Mouse (Mus musculus): ENCODE measurements at regions not wholly inside any gene's neighbourhood (a gene's known extent, or its start where the extent isn't known, plus 50 kb on each side); places are given as distances from the start of the nearest gene placed in this dataset.
"Not testable (repeated sequence)": the region's sequence is repeated elsewhere in the genome, so short reads cannot be mapped to it uniquely, and the experiment has no call there.

DNA sequence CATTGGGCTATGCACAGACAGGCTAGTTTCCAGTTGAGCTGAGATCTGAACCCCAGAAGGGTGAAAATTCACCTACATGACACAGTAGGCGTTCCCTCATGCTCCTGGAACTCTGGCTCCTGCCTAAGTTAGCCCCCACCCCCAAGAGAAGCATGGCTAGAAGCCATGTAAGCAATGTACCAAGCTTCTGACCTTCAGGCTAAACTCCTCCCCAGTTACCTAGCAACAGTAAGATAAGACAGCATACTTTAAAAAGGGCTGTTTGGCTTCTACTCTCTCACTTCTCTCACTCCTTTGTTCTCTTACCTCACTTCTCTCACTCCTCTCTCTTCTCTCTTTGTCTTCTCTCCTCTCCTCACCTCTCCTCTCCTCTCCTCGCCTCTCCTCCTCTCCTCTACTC is 629.7 kb upstream of the Prmt6 start:
- H3K4me3 ChIP-seq (ENCODE audit: low read length); H3K4me2 ChIP-seq (replicated peaks; ENCODE audit: low read depth, low read length); H3K9me3 ChIP-seq (ENCODE audit: low read length); H3K27ac ChIP-seq (ENCODE audit: low read length); H3K4me1 ChIP-seq (ENCODE audit: insufficient read depth, low read length); H3K36me3 ChIP-seq (ENCODE audit: insufficient read depth, low read length); H3K27me3 ChIP-seq (ENCODE audit: insufficient read depth, low read length); ATAC-seq (ENCODE audit: low FRiP score, low TSS enrichment); H3K9ac ChIP-seq (replicated peaks; ENCODE audit: low read length): not testable (repeated sequence)
- WGBS, result 44% methylated on average over 2 of the region's 2 CpGs

GRCm38 (mm10) chr3:110865989-110866388 is 615.2 kb upstream of the Prmt6 start:
- Histone ChIP-seq H3K27me3 (ENCODE audit: insufficient read depth, low read length) (no peaks in the 10 kb centered on the region), H3K9me3 (ENCODE audit: low read length) (no peaks in the 10 kb centered on the region), H3K27ac (ENCODE audit: low read length) (no peak overlapping the region), H3K4me1 (ENCODE audit: insufficient read depth, low read length) (no peaks in the 10 kb centered on the region), H3K36me3 (ENCODE audit: insufficient read depth, low read length) (no peaks in the 10 kb centered on the region), H3K4me2 (replicated peaks; ENCODE audit: low read depth, low read length) (no peak overlapping the region), H3K4me3 (ENCODE audit: low read length) (no peak overlapping the region), H3K9ac (replicated peaks; ENCODE audit: low read length) (no peak overlapping the region)
- ATAC-seq (ENCODE audit: low FRiP score, low TSS enrichment), result no peak
- WGBS, result 64% methylated on average over 1 of the region's 1 CpGs

DNA sequence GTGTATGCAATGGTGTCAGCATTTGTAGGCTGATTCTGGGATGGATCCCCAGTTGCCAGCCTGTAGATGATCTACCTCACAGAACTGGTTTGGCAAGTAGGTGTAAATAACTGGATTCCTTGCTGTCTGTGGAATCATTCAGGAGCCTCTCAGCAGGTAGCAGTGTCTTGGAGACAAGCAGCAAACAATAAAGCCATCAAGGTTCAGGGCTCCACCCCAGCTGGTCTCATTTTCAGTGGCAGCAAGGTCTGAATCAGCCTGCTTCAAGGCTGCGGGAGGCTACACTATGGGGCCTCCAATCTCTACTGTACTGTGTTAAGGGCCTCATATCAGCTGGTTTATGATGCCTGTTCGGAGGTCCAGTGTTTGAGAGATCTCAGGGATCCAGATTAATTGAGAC is 596.4 kb upstream of the Prmt6 start:
- H3K27ac ChIP-seq (ENCODE audit: low read length), result no peak overlapping the region
- H3K9ac ChIP-seq (replicated peaks; ENCODE audit: low read length), result no peak overlapping the region
- H3K4me2 ChIP-seq (replicated peaks; ENCODE audit: low read depth, low read length), result no peak overlapping the region
- no peak overlapping the region for H3K4me3 ChIP-seq (ENCODE audit: low read length)
- no peaks in the 10 kb centered on the region for H3K9me3 ChIP-seq (ENCODE audit: low read length)
- 80% methylated on average over 2 of the region's 2 CpGs for WGBS
- H3K27me3 ChIP-seq (ENCODE audit: insufficient read depth, low read length), result no peaks in the 10 kb centered on the region
- no peak for ATAC-seq (ENCODE audit: low FRiP score, low TSS enrichment)
- H3K4me1 ChIP-seq (ENCODE audit: insufficient read depth, low read length), result no peaks in the 10 kb centered on the region
- no peaks in the 10 kb centered on the region for H3K36me3 ChIP-seq (ENCODE audit: insufficient read depth, low read length)

GRCm38 (mm10) chr3:110820709-110821401 is 570.1 kb upstream of the Prmt6 start:
- Histone ChIP-seq H3K27ac (ENCODE audit: low read length) (no peak overlapping the region), H3K9me3 (ENCODE audit: low read length) (no peaks in the 10 kb centered on the region), H3K4me3 (ENCODE audit: low read length) (no peak overlapping the region), H3K27me3 (ENCODE audit: insufficient read depth, low read length) (no peaks in the 10 kb centered on the region), H3K4me1 (ENCODE audit: insufficient read depth, low read length) (no peaks in the 10 kb centered on the region), H3K9ac (replicated peaks; ENCODE audit: low read length) (no peak overlapping the region), H3K36me3 (ENCODE audit: insufficient read depth, low read length) (no peaks in the 10 kb centered on the region), H3K4me2 (replicated peaks; ENCODE audit: low read depth, low read length) (no peak overlapping the region)
- no peak for ATAC-seq (ENCODE audit: low FRiP score, low TSS enrichment)
- 75% methylated on average over 3 of the region's 3 CpGs for whole genome bisulfite sequencing

- Histone ChIP-seq H3K9me3 (ENCODE audit: low read length) (no peaks in the 10 kb centered on the region), H3K36me3 (ENCODE audit: insufficient read depth, low read length) (no peaks in the 10 kb centered on the region), H3K4me1 (ENCODE audit: insufficient read depth, low read length) (no peaks in the 10 kb centered on the region), H3K4me2 (replicated peaks; ENCODE audit: low read depth, low read length) (no peak overlapping the region), H3K27ac (ENCODE audit: low read length) (no peak overlapping the region), H3K9ac (replicated peaks; ENCODE audit: low read length) (no peak overlapping the region), H3K27me3 (ENCODE audit: insufficient read depth, low read length) (no peaks in the 10 kb centered on the region), H3K4me3 (ENCODE audit: low read length) (no peak overlapping the region)
- ATAC-seq (ENCODE audit: low FRiP score, low TSS enrichment), result no peak
- WGBS, result 66% methylated on average over 4 of the region's 4 CpGs
Observed at GRCm38 (mm10) chr3:110789009-110789586, 538.3 kb upstream of the Prmt6 start.

DNA sequence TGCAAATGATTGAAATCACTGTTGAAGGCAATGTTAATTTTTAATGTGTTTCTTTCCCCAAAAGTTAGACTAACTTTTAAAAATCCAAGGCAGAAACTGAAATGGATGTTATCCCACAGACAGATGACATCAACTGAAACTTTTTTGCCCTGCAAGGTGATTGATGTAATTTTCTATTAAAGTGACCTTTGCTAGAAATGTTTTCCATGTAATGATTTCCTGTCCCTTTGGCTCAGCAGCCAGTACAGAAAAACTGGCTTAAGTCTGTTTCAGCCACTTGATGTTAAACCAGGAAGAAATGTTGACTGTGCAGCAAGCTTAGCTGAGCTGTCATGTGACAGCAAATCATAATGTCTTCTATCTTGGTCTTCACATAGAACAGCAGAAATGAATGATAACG is 504.5 kb upstream of the Prmt6 start:
- H3K4me3 ChIP-seq (ENCODE audit: low read length), result no peak overlapping the region
- H3K4me1 ChIP-seq (ENCODE audit: insufficient read depth, low read length), result no peaks in the 10 kb centered on the region
- no peak overlapping the region for H3K27ac ChIP-seq (ENCODE audit: low read length)
- H3K9ac ChIP-seq (replicated peaks; ENCODE audit: low read length), result no peak overlapping the region
- no peaks in the 10 kb centered on the region for H3K9me3 ChIP-seq (ENCODE audit: low read length)
- no peaks in the 10 kb centered on the region for H3K36me3 ChIP-seq (ENCODE audit: insufficient read depth, low read length)
- H3K4me2 ChIP-seq (replicated peaks; ENCODE audit: low read depth, low read length), result no peak overlapping the region
- ATAC-seq (ENCODE audit: low FRiP score, low TSS enrichment), result no peak
- 95% methylated on average over 1 of the region's 1 CpGs for WGBS
- H3K27me3 ChIP-seq (ENCODE audit: insufficient read depth, low read length), result no peaks in the 10 kb centered on the region

DNA sequence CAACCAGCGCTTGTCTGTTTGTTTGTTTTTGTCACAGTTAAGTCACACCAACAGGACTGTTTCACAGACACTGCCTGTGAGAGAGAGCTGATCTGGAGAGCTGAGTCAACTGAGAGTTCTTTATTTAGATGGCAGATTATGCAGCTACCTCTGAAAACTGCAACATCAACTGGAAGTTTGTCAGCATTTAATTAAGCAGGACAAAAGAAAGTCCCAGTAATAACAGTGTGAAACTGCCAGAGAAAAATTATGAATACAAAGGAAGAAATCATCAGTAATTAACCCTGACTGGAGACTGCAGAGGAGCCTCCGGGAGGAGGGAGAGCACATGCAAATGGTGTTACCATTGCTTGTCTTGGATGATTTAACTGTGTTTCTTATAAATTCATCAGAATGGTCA is 495.5 kb upstream of the Prmt6 start:
- Histone ChIP-seq H3K9me3 (ENCODE audit: low read length) (no peaks in the 10 kb centered on the region), H3K27me3 (ENCODE audit: insufficient read depth, low read length) (no peaks in the 10 kb centered on the region), H3K4me1 (ENCODE audit: insufficient read depth, low read length) (no peaks in the 10 kb centered on the region), H3K4me3 (ENCODE audit: low read length) (no peak overlapping the region), H3K36me3 (ENCODE audit: insufficient read depth, low read length) (no peaks in the 10 kb centered on the region), H3K27ac (ENCODE audit: low read length) (no peak overlapping the region), H3K4me2 (replicated peaks; ENCODE audit: low read depth, low read length) (no peak overlapping the region), H3K9ac (replicated peaks; ENCODE audit: low read length) (no peak overlapping the region)
- WGBS, result 28% methylated on average over 2 of the region's 2 CpGs
- no peak for ATAC-seq (ENCODE audit: low FRiP score, low TSS enrichment)

DNA sequence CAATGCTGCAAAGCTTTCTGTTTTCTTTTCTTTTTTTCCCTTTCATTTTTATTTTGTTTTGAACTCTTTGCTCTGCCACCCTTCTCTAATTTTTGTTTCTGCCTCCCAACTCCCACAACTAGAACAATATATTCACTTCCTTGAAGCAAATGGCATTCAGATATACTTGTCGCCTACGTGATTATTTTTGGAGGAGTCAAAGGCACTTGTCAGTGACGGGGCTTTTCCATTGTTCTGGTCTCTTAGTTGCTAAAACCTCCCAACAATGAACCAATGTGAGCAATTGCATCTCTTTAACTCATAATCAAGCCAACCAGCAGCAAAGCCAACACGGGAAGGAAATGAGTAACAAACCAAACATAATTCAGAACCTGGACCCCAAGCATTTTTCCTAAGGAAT is 449.3 kb upstream of the Prmt6 start:
- ATAC-seq (ENCODE audit: low FRiP score, low TSS enrichment), result no peak
- Histone ChIP-seq H3K4me3 (ENCODE audit: low read length) (no peak overlapping the region), H3K9me3 (ENCODE audit: low read length) (no peaks in the 10 kb centered on the region), H3K9ac (replicated peaks; ENCODE audit: low read length) (no peak overlapping the region), H3K36me3 (ENCODE audit: insufficient read depth, low read length) (no peaks in the 10 kb centered on the region), H3K27ac (ENCODE audit: low read length) (no peak overlapping the region), H3K4me1 (ENCODE audit: insufficient read depth, low read length) (no peaks in the 10 kb centered on the region), H3K4me2 (replicated peaks; ENCODE audit: low read depth, low read length) (no peak overlapping the region), H3K27me3 (ENCODE audit: insufficient read depth, low read length) (no peaks in the 10 kb centered on the region)
- WGBS, result 67% methylated on average over 4 of the region's 4 CpGs

GRCm38 (mm10) chr3:110667525-110668005 is 416.8 kb upstream of the Prmt6 start:
- Histone ChIP-seq H3K4me3 (ENCODE audit: low read length) (no peak overlapping the region), H3K4me2 (replicated peaks; ENCODE audit: low read depth, low read length) (no peak overlapping the region), H3K9me3 (ENCODE audit: low read length) (no peaks in the 10 kb centered on the region), H3K27me3 (ENCODE audit: insufficient read depth, low read length) (no peaks in the 10 kb centered on the region), H3K9ac (replicated peaks; ENCODE audit: low read length) (no peak overlapping the region), H3K36me3 (ENCODE audit: insufficient read depth, low read length) (no peaks in the 10 kb centered on the region), H3K4me1 (ENCODE audit: insufficient read depth, low read length) (no peaks in the 10 kb centered on the region), H3K27ac (ENCODE audit: low read length) (no peak overlapping the region)
- ATAC-seq (ENCODE audit: low FRiP score, low TSS enrichment), result no peak
- WGBS, result 54% methylated on average over 7 of the region's 7 CpGs

DNA sequence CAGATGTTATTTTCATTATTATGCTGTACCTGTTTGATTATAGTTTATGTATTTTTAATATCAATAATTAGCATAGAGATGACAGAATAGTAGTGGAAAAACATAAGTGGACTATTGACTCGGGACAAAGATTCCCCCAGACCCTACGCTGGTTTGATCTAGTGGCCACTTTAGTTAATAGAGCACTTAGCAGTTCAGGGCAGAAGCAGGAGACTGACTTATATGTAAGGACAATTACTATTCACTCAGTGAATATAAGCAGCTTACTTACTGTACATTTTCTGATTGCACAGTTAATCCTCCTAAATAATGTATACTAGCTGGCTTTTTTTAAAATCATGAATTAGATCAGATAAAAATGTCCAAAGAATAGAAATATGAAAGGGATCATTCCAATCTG is 416.2 kb upstream of the Prmt6 start:
- Histone ChIP-seq H3K9me3 (ENCODE audit: low read length) (no peaks in the 10 kb centered on the region), H3K27me3 (ENCODE audit: insufficient read depth, low read length) (no peaks in the 10 kb centered on the region), H3K27ac (ENCODE audit: low read length) (no peak overlapping the region), H3K4me2 (replicated peaks; ENCODE audit: low read depth, low read length) (no peak overlapping the region), H3K36me3 (ENCODE audit: insufficient read depth, low read length) (no peaks in the 10 kb centered on the region), H3K9ac (replicated peaks; ENCODE audit: low read length) (no peak overlapping the region), H3K4me3 (ENCODE audit: low read length) (no peak overlapping the region), H3K4me1 (ENCODE audit: insufficient read depth, low read length) (no peaks in the 10 kb centered on the region)
- WGBS, result 83% methylated on average over 2 of the region's 2 CpGs
- ATAC-seq (ENCODE audit: low FRiP score, low TSS enrichment), result no peak

Measured in kidney, embryonic 16.5 days (tissue).